Mouse (Mus musculus) hindbrain, embryonic 12.5 days (tissue): ENCODE measurements around the gene Fat3. TPM values are rescaled to one million over a fixed set of nuclear protein-coding genes. Genes with fewer than 3 reads are reported as not detected.
A peak's percentile ranks its signal among the peaks of the same experiment; 100 is the strongest.

Source experiments
- ATAC-seq: fragments of 200-750 bp; cut with Nextera tagmentation; 2 replicates; pipeline ENCODE4 v1.8.0; 2017; ENCODE audit warnings: moderate TSS enrichment; ENCODE audit not compliant: low FRiP score
- H3K27ac ChIP-seq: fragments of 300-500 bp; sonication (generic); 2 replicates; pipeline ENCODE4 v1.5.1; 2016; ENCODE audit warnings: mild to moderate bottlenecking
- H3K27me3 ChIP-seq: fragments of 300-500 bp; sonication (generic); 2 replicates; pipeline ENCODE4 v1.6.1; 2016; ENCODE audit warnings: mild to moderate bottlenecking
- H3K36me3 ChIP-seq: fragments of 300-500 bp; sonication (generic); 2 replicates; pipeline ENCODE4 v1.6.1; 2016; ENCODE audit warnings: mild to moderate bottlenecking
- H3K4me1 ChIP-seq: fragments of 300-500 bp; sonication (generic); 2 replicates; pipeline ENCODE4 v1.6.1; 2016
- H3K4me2 ChIP-seq: fragments of 300-500 bp; sonication (generic); replicated peaks from 2 replicates; pipeline ENCODE4 v1.6.1; 2016; ENCODE audit warnings: mild to moderate bottlenecking
- H3K4me3 ChIP-seq: fragments of 300-500 bp; sonication (generic); 2 replicates; pipeline ENCODE4 v1.5.1; 2016; ENCODE audit warnings: mild to moderate bottlenecking
- H3K9ac ChIP-seq: fragments of 300-500 bp; sonication (generic); 2 replicates; pipeline ENCODE4 v1.6.1; 2016; ENCODE audit warnings: mild to moderate bottlenecking, moderate library complexity
- H3K9me3 ChIP-seq: fragments of 300-500 bp; sonication (generic); replicated peaks from 2 replicates; pipeline ENCODE4 v1.6.1; 2016; ENCODE audit warnings: mild to moderate bottlenecking
- WGBS: fragments of 180-500 bp; shearing (Covaris S2); methylation state at CpG from one replicate; pipeline ENCODE4 v1.1.7; 2016; 5-methylcytosine and 5-hydroxymethylcytosine counted together
- polyA plus RNA-seq: library from polyadenylated mRNA; unstranded; fragments of >200 nt; fragmentation: Nextera tagmentation; extraction: Ambion mirVana; gene quantifications from 2 replicates; pipeline ENCODE4 v1.2.1, GENCODE M21; 2016

Gene Fat3
- polyA plus RNA-seq, 1 experiment from 2014 or later, result 11.6 TPM

GRCm38 (mm10) chr9:16147735-16148134 is 353.4 kb downstream of the Fat3 start:
- Histone ChIP-seq H3K27ac (no peak overlapping the region), H3K4me2 (no peak overlapping the region), H3K27me3 (no peaks in the 10 kb centered on the region), H3K9ac (no peak overlapping the region), H3K4me1 (peaks cover 16% of the 10 kb centered on the region), H3K36me3 (no peaks in the 10 kb centered on the region), H3K9me3 (no peaks in the 10 kb centered on the region), H3K4me3 (no peak overlapping the region)
- peak; percentile 82 for ATAC-seq
- 21% methylated on average over 1 of the region's 1 CpGs for WGBS

GRCm38 (mm10) chr9:16144684-16145083 is 356.4 kb downstream of the Fat3 start:
- Histone ChIP-seq H3K4me2 (no peak overlapping the region), H3K36me3 (no peaks in the 10 kb centered on the region), H3K9ac (no peak overlapping the region), H3K9me3 (no peaks in the 10 kb centered on the region), H3K27ac (no peak overlapping the region), H3K27me3 (no peaks in the 10 kb centered on the region), H3K4me1 (peaks cover 15% of the 10 kb centered on the region), H3K4me3 (no peak overlapping the region)
- WGBS, result 69% methylated on average over 3 of the region's 3 CpGs
- ATAC-seq, result no peak

- 47% methylated on average over 6 of the region's 6 CpGs for WGBS
These were observed 361.8 kb downstream of the Fat3 start for GRCm38 (mm10) chr9:16139300-16139699.

GRCm38 (mm10) chr9:16133098-16133497 is 368.0 kb downstream of the Fat3 start:
- 93% methylated on average over 2 of the region's 2 CpGs for WGBS
- no peak overlapping the region for H3K9ac ChIP-seq
- no peaks in the 10 kb centered on the region for H3K27me3 ChIP-seq
- H3K4me1 ChIP-seq, result no peaks in the 10 kb centered on the region
- no peak overlapping the region for H3K27ac ChIP-seq
- no peaks in the 10 kb centered on the region for H3K36me3 ChIP-seq
- no peak overlapping the region for H3K4me3 ChIP-seq
- ATAC-seq, result no peak
- no peak overlapping the region for H3K4me2 ChIP-seq
- H3K9me3 ChIP-seq, result no peaks in the 10 kb centered on the region

More at GRCm38 (mm10) chr9:16139300-16139699, 361.8 kb downstream of the Fat3 start:
- no peaks in the 10 kb centered on the region for H3K9me3 ChIP-seq
- no peaks in the 10 kb centered on the region for H3K36me3 ChIP-seq
- no peak overlapping the region for H3K4me3 ChIP-seq
- no peak for ATAC-seq
- 0 out of 2 replicates have a peak, but pooled peaks cover 2% of the 10 kb centered on the region for H3K4me1 ChIP-seq
- no peak overlapping the region for H3K27ac ChIP-seq
- H3K27me3 ChIP-seq, result no peaks in the 10 kb centered on the region
- H3K4me2 ChIP-seq, result no peak overlapping the region
- H3K9ac ChIP-seq, result no peak overlapping the region

GRCm38 (mm10) chr9:16132594-16132993 is 368.5 kb downstream of the Fat3 start:
- H3K9ac ChIP-seq, result no peak overlapping the region
- no peak overlapping the region for H3K4me3 ChIP-seq
- 82% methylated on average over 1 of the region's 1 CpGs for WGBS
- H3K36me3 ChIP-seq, result no peaks in the 10 kb centered on the region
- H3K9me3 ChIP-seq, result no peaks in the 10 kb centered on the region
- H3K27ac ChIP-seq, result no peak overlapping the region
- no peaks in the 10 kb centered on the region for H3K27me3 ChIP-seq
- no peak overlapping the region for H3K4me2 ChIP-seq
- H3K4me1 ChIP-seq, result no peaks in the 10 kb centered on the region
- ATAC-seq, result no peak

- Histone ChIP-seq H3K4me2 (no peak overlapping the region), H3K36me3 (no peaks in the 10 kb centered on the region), H3K27me3 (no peaks in the 10 kb centered on the region), H3K27ac (no peak overlapping the region), H3K9ac (no peak overlapping the region), H3K9me3 (no peaks in the 10 kb centered on the region), H3K4me1 (no peaks in the 10 kb centered on the region), H3K4me3 (no peak overlapping the region)
- 74% methylated on average over 5 of the region's 5 CpGs for WGBS
- no peak for ATAC-seq
These were observed 379.3 kb downstream of the Fat3 start for GRCm38 (mm10) chr9:16121756-16122155.

- no peaks in the 10 kb centered on the region for H3K9me3 ChIP-seq
- no peaks in the 10 kb centered on the region for H3K27me3 ChIP-seq
- H3K4me1 ChIP-seq, result no peaks in the 10 kb centered on the region; the same call in 1 of the 2 replicates
- ATAC-seq, result no peak
- no peak overlapping the region for H3K9ac ChIP-seq
- 72% methylated on average over 7 of the region's 7 CpGs for WGBS
- H3K27ac ChIP-seq, result no peak overlapping the region
- no peaks in the 10 kb centered on the region for H3K36me3 ChIP-seq
- H3K4me2 ChIP-seq, result no peak overlapping the region
- H3K4me3 ChIP-seq, result no peak overlapping the region
These were observed 386.1 kb downstream of the Fat3 start for GRCm38 (mm10) chr9:16114821-16115485.

GRCm38 (mm10) chr9:16113936-16114642 is 387.0 kb downstream of the Fat3 start:
- Histone ChIP-seq H3K9me3 (no peaks in the 10 kb centered on the region), H3K4me2 (no peak overlapping the region), H3K36me3 (no peaks in the 10 kb centered on the region), H3K4me3 (no peak overlapping the region), H3K4me1 (no peaks in the 10 kb centered on the region; the same call in 1 of the 2 replicates), H3K9ac (no peak overlapping the region), H3K27me3 (no peaks in the 10 kb centered on the region), H3K27ac (no peak overlapping the region)
- ATAC-seq, result no peak
- WGBS, result 88% methylated on average over 4 of the region's 4 CpGs

GRCm38 (mm10) chr9:16107900-16108299 is 393.2 kb downstream of the Fat3 start:
- Histone ChIP-seq H3K36me3 (no peaks in the 10 kb centered on the region), H3K4me2 (no peak overlapping the region), H3K27ac (no peak overlapping the region), H3K4me1 (0 out of 2 replicates have a peak, but pooled peaks cover 2% of the 10 kb centered on the region), H3K9me3 (no peaks in the 10 kb centered on the region), H3K27me3 (no peaks in the 10 kb centered on the region), H3K9ac (no peak overlapping the region), H3K4me3 (no peak overlapping the region)
- 75% methylated on average over 5 of the region's 5 CpGs for WGBS
- no peak for ATAC-seq

GRCm38 (mm10) chr9:16107386-16107785 is 393.7 kb downstream of the Fat3 start:
- no peak overlapping the region for H3K4me2 ChIP-seq
- no peaks in the 10 kb centered on the region for H3K36me3 ChIP-seq
- no peak for ATAC-seq
- H3K9ac ChIP-seq, result no peak overlapping the region
- H3K27me3 ChIP-seq, result no peaks in the 10 kb centered on the region
- no peak overlapping the region for H3K4me3 ChIP-seq
- WGBS, result 74% methylated on average over 5 of the region's 5 CpGs
- no peak overlapping the region for H3K27ac ChIP-seq
- H3K9me3 ChIP-seq, result no peaks in the 10 kb centered on the region
- H3K4me1 ChIP-seq, result 0 out of 2 replicates have a peak, but pooled peaks cover 2% of the 10 kb centered on the region

- Histone ChIP-seq H3K36me3 (no peaks in the 10 kb centered on the region), H3K4me3 (no peak overlapping the region), H3K4me2 (no peak overlapping the region), H3K9ac (no peak overlapping the region), H3K4me1 (no peaks in the 10 kb centered on the region), H3K9me3 (no peaks in the 10 kb centered on the region), H3K27ac (no peak overlapping the region), H3K27me3 (no peaks in the 10 kb centered on the region)
- 98% methylated on average over 2 of the region's 2 CpGs for WGBS
- no peak for ATAC-seq
These were observed 402.5 kb downstream of the Fat3 start for GRCm38 (mm10) chr9:16098553-16098952.

GRCm38 (mm10) chr9:16093047-16093668 is 407.9 kb downstream of the Fat3 start:
- Histone ChIP-seq H3K4me3 (no peak overlapping the region), H3K9ac (no peak overlapping the region), H3K4me2 (no peak overlapping the region), H3K27me3 (no peaks in the 10 kb centered on the region), H3K9me3 (no peaks in the 10 kb centered on the region), H3K36me3 (no peaks in the 10 kb centered on the region), H3K4me1 (peaks cover 11% of the 10 kb centered on the region), H3K27ac (no peak overlapping the region)
- ATAC-seq, result no peak
- 69% methylated on average over 8 of the region's 8 CpGs for WGBS
